Mouse (Mus musculus) embryonic fibroblast, embryonic 13.5 days (primary cell): Measurements from ENCODE around the gene Vezt.

Experiments
- CTCF ChIP-seq: IDR thresholded peaks from 2 replicates; pipeline ENCODE4 v1.5.1; 2011; ENCODE audit warnings: mild to moderate bottlenecking, control low read depth, low read length, moderate library complexity, borderline replicate concordance; ENCODE audit not compliant: insufficient read depth
- POLR2A ChIP-seq: IDR thresholded peaks from 2 replicates; pipeline ENCODE4 v1.6.1; 2011; ENCODE audit warnings: low read depth, mild to moderate bottlenecking, control low read depth, low read length, moderate library complexity

GRCm38 (mm10) chr10:94059618-94060055, 24.0 kb upstream of the Vezt start:
- no peak for TF ChIP-seq CTCF
- no peak for TF ChIP-seq POLR2A
